Mouse (Mus musculus) liver, embryonic 11.5 days (tissue): Measurements from ENCODE around the gene Cenpn. TPM values are rescaled to one million over a fixed set of nuclear protein-coding genes. Genes with fewer than 3 reads are reported as not detected.

Source experiments
- ATAC-seq: fragments of 200-750 bp; cut with Nextera tagmentation; replicated peaks from 2 replicates; pipeline ENCODE4 v1.8.0; 2017; ENCODE audit warnings: moderate number of reproducible peaks, mild to moderate bottlenecking, moderate TSS enrichment, moderate library complexity; ENCODE audit not compliant: low FRiP score
- DNase-seq: peaks from one replicate; pipeline ENCODE4 v3.0.0-alpha.2; 2017; ENCODE audit warnings: low spot score
- H3K27ac ChIP-seq: fragments of 300-500 bp; sonication (generic); 2 replicates; pipeline ENCODE4 v1.5.1; 2014; ENCODE audit warnings: mild to moderate bottlenecking, low read depth, low read length, control low read depth
- H3K27me3 ChIP-seq: fragments of 300-500 bp; sonication (generic); replicated peaks from 2 replicates; pipeline ENCODE4 v1.6.1; 2014; ENCODE audit warnings: low read length, mixed read lengths; ENCODE audit not compliant: control insufficient read depth, insufficient read depth
- H3K36me3 ChIP-seq: fragments of 300-500 bp; sonication (generic); 2 replicates; pipeline ENCODE4 v1.6.1; 2014; ENCODE audit warnings: mild to moderate bottlenecking, low read length, moderate library complexity, mixed read lengths; ENCODE audit not compliant: control insufficient read depth, insufficient read depth
- H3K4me1 ChIP-seq: fragments of 300-500 bp; sonication (generic); replicated peaks from 2 replicates; pipeline ENCODE4 v1.6.1; 2014; ENCODE audit warnings: low read length, mixed read lengths; ENCODE audit not compliant: control insufficient read depth, insufficient read depth
- H3K4me2 ChIP-seq: fragments of 300-500 bp; sonication (generic); 2 replicates; pipeline ENCODE4 v1.6.1; 2014; ENCODE audit warnings: mild to moderate bottlenecking, control low read depth, moderate library complexity
- H3K4me3 ChIP-seq: fragments of 300-500 bp; sonication (generic); 2 replicates; pipeline ENCODE4 v1.5.1; 2014; ENCODE audit warnings: low read depth, low read length, control low read depth
- H3K9ac ChIP-seq: fragments of 300-500 bp; sonication (generic); 2 replicates; pipeline ENCODE4 v1.6.1; 2014; ENCODE audit warnings: low read depth, low read length, control low read depth
- H3K9me3 ChIP-seq: fragments of 300-500 bp; sonication (generic); 2 replicates; pipeline ENCODE4 v1.6.1; 2016; ENCODE audit warnings: low read length, inconsistent platforms, mixed read lengths; ENCODE audit not compliant: control insufficient read depth
- WGBS: fragments of 180-500 bp; shearing (Covaris S2); extraction: QIAGEN DNeasy Blood & Tissue Kit; methylation state at CpG from one replicate; pipeline ENCODE4 v1.1.7; 2014; 5-methylcytosine and 5-hydroxymethylcytosine counted together
- polyA plus RNA-seq: library from polyadenylated mRNA; unstranded; fragments of >200 nt; fragmentation: Nextera tagmentation; extraction: Ambion mirVana; gene quantifications from 2 replicates; pipeline ENCODE4 v1.2.1, GENCODE M21; 2014

The Cenpn gene
- polyA plus RNA-seq, 1 experiment from 2014 or later: 53.9 TPM

DNA sequence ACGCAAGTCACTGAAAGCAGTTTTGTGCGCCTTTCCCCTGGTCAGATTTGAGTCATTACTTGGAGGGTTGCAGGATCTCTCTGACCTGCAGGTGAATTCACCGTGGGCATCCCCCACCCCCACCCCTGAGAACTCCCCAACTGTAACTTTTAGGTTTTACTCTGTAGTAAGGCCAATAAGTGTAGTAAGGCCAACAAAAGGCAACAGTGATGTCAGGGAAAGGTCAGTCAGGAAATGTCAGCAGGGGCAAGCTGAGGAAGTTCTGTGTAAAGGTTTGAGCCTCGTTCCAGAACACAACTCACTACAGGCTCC, 22.8 kb downstream of the Cenpn start:
- H3K4me3 ChIP-seq: peak overlapping the region; percentile 99
- H3K4me2 ChIP-seq: peak overlapping the region; percentile 95
- H3K9ac ChIP-seq: 0 out of 2 replicates have a peak overlapping the region, but pooled peaks have one; percentile 16
- H3K9me3 ChIP-seq: no peaks in the 10 kb centered on the region
- WGBS: 5% methylated on average over 4 of the region's 4 CpGs
- no peaks in the 10 kb centered on the region for H3K27me3 ChIP-seq
- H3K27ac ChIP-seq: no peak overlapping the region
- no peak for ATAC-seq
- no peaks in the 10 kb centered on the region; the same call in 1 of the 2 replicates for H3K36me3 ChIP-seq
- peaks cover 45% of the 10 kb centered on the region for H3K4me1 ChIP-seq
- DNase-seq: no peak

GRCm38 (mm10) chr8:116945169-116945910, 23.8 kb downstream of the Cenpn start:
- Histone ChIP-seq H3K4me3 (no peak overlapping the region), H3K9ac (no peak overlapping the region)

DNA sequence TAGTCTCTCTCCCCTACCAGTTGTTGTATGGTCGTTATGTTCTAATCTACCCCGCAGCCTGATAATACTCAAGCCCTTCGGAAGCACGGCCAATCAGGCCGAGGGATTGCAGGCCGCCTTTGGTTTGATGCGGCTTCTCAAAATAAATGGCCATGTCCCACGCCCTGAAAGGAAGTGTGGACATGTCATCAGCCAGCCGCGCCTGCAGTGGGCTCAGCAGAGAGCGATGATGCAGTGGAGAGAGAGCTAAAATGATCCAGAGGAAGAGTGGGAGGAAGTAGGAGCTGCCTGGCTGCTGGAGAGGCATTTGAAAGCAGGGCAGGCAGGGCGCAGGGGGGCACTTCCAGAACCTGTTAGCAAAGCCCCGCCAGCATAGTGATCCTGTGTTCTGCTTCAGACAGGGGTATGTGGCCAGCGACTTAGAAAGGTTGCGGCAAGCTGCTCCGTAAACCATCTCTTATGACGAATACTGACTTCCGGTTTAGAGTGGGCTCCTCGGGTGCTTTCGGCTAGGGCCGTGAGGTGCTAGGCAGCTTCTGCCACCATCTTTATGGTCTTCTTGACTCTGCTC, 24.8 kb downstream of the Cenpn start:
- Histone ChIP-seq H3K36me3 (no peaks in the 10 kb centered on the region), H3K27me3 (no peaks in the 10 kb centered on the region), H3K4me3 (peak overlapping the region; percentile 30), H3K4me1 (peaks cover 45% of the 10 kb centered on the region), H3K9ac (peak overlapping the region; percentile 23; the same call in 1 of the 2 replicates), H3K4me2 (peak overlapping the region; percentile 95), H3K9me3 (no peaks in the 10 kb centered on the region), H3K27ac (peak overlapping the region; percentile 67)
- DNase-seq: no peak
- 39% methylated on average over 21 of the region's 21 CpGs for WGBS
- ATAC-seq: no peak

More at GRCm38 (mm10) chr8:116945169-116945910, 23.8 kb downstream of the Cenpn start:
- Histone ChIP-seq H3K27ac (peak overlapping the region; percentile 67), H3K36me3 (no peaks in the 10 kb centered on the region; the same call in 1 of the 2 replicates), H3K4me2 (peak overlapping the region; percentile 95), H3K4me1 (peaks cover 45% of the 10 kb centered on the region), H3K9me3 (no peaks in the 10 kb centered on the region), H3K27me3 (no peaks in the 10 kb centered on the region)
- ATAC-seq: peak; percentile 54
- DNase-seq: no peak
- WGBS: 50% methylated on average over 9 of the region's 9 CpGs

- H3K9ac ChIP-seq: peak overlapping the region; percentile 1; the same call in 1 of the 2 replicates
- 58% methylated on average over 6 of the region's 6 CpGs for WGBS
- peak overlapping the region; percentile 30 for H3K4me3 ChIP-seq
- ATAC-seq (no peak), DNase-seq (no peak)
- H3K9me3 ChIP-seq: no peaks in the 10 kb centered on the region
- H3K36me3 ChIP-seq: no peaks in the 10 kb centered on the region
- H3K4me1 ChIP-seq: peaks cover 45% of the 10 kb centered on the region
- no peaks in the 10 kb centered on the region for H3K27me3 ChIP-seq
- H3K4me2 ChIP-seq: peak overlapping the region; percentile 95
- peak overlapping the region; percentile 67; the same call in 1 of the 2 replicates for H3K27ac ChIP-seq
These were observed 25.3 kb downstream of the Cenpn start for GRCm38 (mm10) chr8:116946851-116947250.

- Histone ChIP-seq H3K4me2 (peak overlapping the region; percentile 46), H3K4me3 (no peak overlapping the region), H3K36me3 (no peaks in the 10 kb centered on the region), H3K4me1 (peaks cover 41% of the 10 kb centered on the region), H3K27me3 (no peaks in the 10 kb centered on the region), H3K9ac (peak overlapping the region; percentile 9; the same call in 1 of the 2 replicates), H3K9me3 (no peaks in the 10 kb centered on the region), H3K27ac (no peak overlapping the region; the same call in 1 of the 2 replicates)
- ATAC-seq: no peak; the same call in 1 of the 2 replicates
- no peak for DNase-seq
- 50% methylated on average over 7 of the region's 7 CpGs for WGBS
These were observed 26.1 kb downstream of the Cenpn start for GRCm38 (mm10) chr8:116947589-116947988.

- Histone ChIP-seq H3K9me3 (no peaks in the 10 kb centered on the region), H3K4me3 (no peak overlapping the region), H3K9ac (no peak overlapping the region), H3K4me1 (peaks cover 15% of the 10 kb centered on the region), H3K36me3 (peaks cover 24% of the 10 kb centered on the region), H3K27me3 (no peaks in the 10 kb centered on the region), H3K27ac (no peak overlapping the region), H3K4me2 (no peak overlapping the region)
- WGBS: 81% methylated on average over 5 of the region's 5 CpGs
- ATAC-seq (no peak), DNase-seq (no peak)
These were observed 29.8 kb downstream of the Cenpn start for GRCm38 (mm10) chr8:116951369-116951768.

DNA sequence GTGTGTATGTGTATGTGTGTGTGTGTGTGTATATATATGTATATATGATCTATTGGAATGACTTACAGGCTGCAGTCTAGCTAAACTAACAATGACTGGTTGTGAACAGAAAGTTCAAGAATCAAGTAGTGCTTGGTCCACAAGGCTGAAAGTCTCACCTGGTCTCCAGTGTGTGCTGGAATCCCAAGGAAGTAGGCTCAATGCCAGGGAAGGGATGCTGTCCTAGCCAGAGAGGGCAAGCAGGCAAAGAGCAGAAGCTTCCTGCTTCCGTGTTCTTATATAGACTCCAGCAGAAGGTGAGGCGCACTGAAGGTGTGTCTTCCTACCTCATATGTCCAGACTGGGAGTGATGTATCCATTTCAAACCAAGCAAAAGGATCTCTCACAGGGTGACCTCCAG, 30.2 kb downstream of the Cenpn start:
- WGBS: 91% methylated on average over 2 of the region's 2 CpGs
- H3K36me3 ChIP-seq: peaks cover 25% of the 10 kb centered on the region

GRCm38 (mm10) chr8:116952428-116952827, 30.9 kb downstream of the Cenpn start:
- Histone ChIP-seq H3K9me3 (no peaks in the 10 kb centered on the region), H3K9ac (no peak overlapping the region), H3K4me2 (no peak overlapping the region), H3K36me3 (peaks cover 27% of the 10 kb centered on the region), H3K4me1 (peaks cover 6% of the 10 kb centered on the region), H3K27me3 (no peaks in the 10 kb centered on the region), H3K4me3 (no peak overlapping the region), H3K27ac (no peak overlapping the region)
- no peak for DNase-seq
- 78% methylated on average over 8 of the region's 8 CpGs for WGBS
- no peak for ATAC-seq

More for the DNA sequence above, 30.2 kb downstream of the Cenpn start:
- no peak overlapping the region for H3K9ac ChIP-seq
- H3K4me3 ChIP-seq: no peak overlapping the region
- no peak overlapping the region for H3K27ac ChIP-seq
- H3K4me2 ChIP-seq: no peak overlapping the region
- ATAC-seq: no peak
- H3K9me3 ChIP-seq: no peaks in the 10 kb centered on the region
- no peak for DNase-seq
- H3K4me1 ChIP-seq: peaks cover 10% of the 10 kb centered on the region
- H3K27me3 ChIP-seq: no peaks in the 10 kb centered on the region
